Mouse (Mus musculus) liver, embryonic 11.5 days (tissue): ENCODE measurements around the gene Arhgap24. TPM values are rescaled to one million over a fixed set of nuclear protein-coding genes. Genes with fewer than 3 reads are reported as not detected.

Experiments
- ATAC-seq: fragments of 200-750 bp; cut with Nextera tagmentation; replicated peaks from 2 replicates; pipeline ENCODE4 v1.8.0; 2017; ENCODE audit warnings: moderate number of reproducible peaks, mild to moderate bottlenecking, moderate TSS enrichment, moderate library complexity; ENCODE audit not compliant: low FRiP score
- DNase-seq: peaks from one replicate; pipeline ENCODE4 v3.0.0-alpha.2; 2017; ENCODE audit warnings: low spot score
- H3K27ac ChIP-seq: fragments of 300-500 bp; sonication (generic); 2 replicates; pipeline ENCODE4 v1.5.1; 2014; ENCODE audit warnings: mild to moderate bottlenecking, low read depth, low read length, control low read depth
- H3K27me3 ChIP-seq: fragments of 300-500 bp; sonication (generic); replicated peaks from 2 replicates; pipeline ENCODE4 v1.6.1; 2014; ENCODE audit warnings: low read length, mixed read lengths; ENCODE audit not compliant: control insufficient read depth, insufficient read depth
- H3K36me3 ChIP-seq: fragments of 300-500 bp; sonication (generic); 2 replicates; pipeline ENCODE4 v1.6.1; 2014; ENCODE audit warnings: mild to moderate bottlenecking, low read length, moderate library complexity, mixed read lengths; ENCODE audit not compliant: control insufficient read depth, insufficient read depth
- H3K4me1 ChIP-seq: fragments of 300-500 bp; sonication (generic); replicated peaks from 2 replicates; pipeline ENCODE4 v1.6.1; 2014; ENCODE audit warnings: low read length, mixed read lengths; ENCODE audit not compliant: control insufficient read depth, insufficient read depth
- H3K4me2 ChIP-seq: fragments of 300-500 bp; sonication (generic); 2 replicates; pipeline ENCODE4 v1.6.1; 2014; ENCODE audit warnings: mild to moderate bottlenecking, control low read depth, moderate library complexity
- H3K4me3 ChIP-seq: fragments of 300-500 bp; sonication (generic); 2 replicates; pipeline ENCODE4 v1.5.1; 2014; ENCODE audit warnings: low read depth, low read length, control low read depth
- H3K9ac ChIP-seq: fragments of 300-500 bp; sonication (generic); 2 replicates; pipeline ENCODE4 v1.6.1; 2014; ENCODE audit warnings: low read depth, low read length, control low read depth
- H3K9me3 ChIP-seq: fragments of 300-500 bp; sonication (generic); 2 replicates; pipeline ENCODE4 v1.6.1; 2016; ENCODE audit warnings: low read length, inconsistent platforms, mixed read lengths; ENCODE audit not compliant: control insufficient read depth
- WGBS: fragments of 180-500 bp; shearing (Covaris S2); extraction: QIAGEN DNeasy Blood & Tissue Kit; methylation state at CpG from one replicate; pipeline ENCODE4 v1.1.7; 2014; 5-methylcytosine and 5-hydroxymethylcytosine counted together
- polyA plus RNA-seq: library from polyadenylated mRNA; unstranded; fragments of >200 nt; fragmentation: Nextera tagmentation; extraction: Ambion mirVana; gene quantifications from 2 replicates; pipeline ENCODE4 v1.2.1, GENCODE M21; 2014

The Arhgap24 gene
- polyA plus RNA-seq, 1 experiment from 2014 or later, result 5.3 TPM

DNA sequence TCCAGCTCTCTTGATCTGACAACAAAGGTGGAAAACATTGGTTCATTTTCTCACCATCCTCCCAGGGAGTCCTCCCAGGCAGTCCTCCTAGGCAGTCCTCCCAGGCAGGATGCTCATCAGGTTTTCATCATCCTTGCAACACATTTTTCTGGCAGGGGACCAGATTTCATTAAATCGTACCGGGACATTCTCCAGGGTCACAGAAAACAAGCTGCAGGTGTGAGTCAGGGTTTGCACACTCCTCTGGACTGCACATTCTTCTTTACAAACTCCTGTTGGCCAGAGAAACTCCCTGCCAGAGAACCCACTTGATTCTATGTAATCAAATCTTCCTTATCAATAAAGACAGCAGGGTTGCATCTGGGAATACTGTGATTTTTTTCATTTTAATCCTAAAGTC, 25.9 kb upstream of the Arhgap24 start:
- Histone ChIP-seq H3K9ac (no peak overlapping the region), H3K27me3 (no peaks in the 10 kb centered on the region), H3K4me1 (no peaks in the 10 kb centered on the region), H3K4me2 (no peak overlapping the region), H3K27ac (no peak overlapping the region), H3K4me3 (no peak overlapping the region), H3K36me3 (no peaks in the 10 kb centered on the region), H3K9me3 (no peaks in the 10 kb centered on the region)
- ATAC-seq (no peak), DNase-seq (no peak)
- 69% methylated on average over 2 of the region's 2 CpGs for WGBS

DNA sequence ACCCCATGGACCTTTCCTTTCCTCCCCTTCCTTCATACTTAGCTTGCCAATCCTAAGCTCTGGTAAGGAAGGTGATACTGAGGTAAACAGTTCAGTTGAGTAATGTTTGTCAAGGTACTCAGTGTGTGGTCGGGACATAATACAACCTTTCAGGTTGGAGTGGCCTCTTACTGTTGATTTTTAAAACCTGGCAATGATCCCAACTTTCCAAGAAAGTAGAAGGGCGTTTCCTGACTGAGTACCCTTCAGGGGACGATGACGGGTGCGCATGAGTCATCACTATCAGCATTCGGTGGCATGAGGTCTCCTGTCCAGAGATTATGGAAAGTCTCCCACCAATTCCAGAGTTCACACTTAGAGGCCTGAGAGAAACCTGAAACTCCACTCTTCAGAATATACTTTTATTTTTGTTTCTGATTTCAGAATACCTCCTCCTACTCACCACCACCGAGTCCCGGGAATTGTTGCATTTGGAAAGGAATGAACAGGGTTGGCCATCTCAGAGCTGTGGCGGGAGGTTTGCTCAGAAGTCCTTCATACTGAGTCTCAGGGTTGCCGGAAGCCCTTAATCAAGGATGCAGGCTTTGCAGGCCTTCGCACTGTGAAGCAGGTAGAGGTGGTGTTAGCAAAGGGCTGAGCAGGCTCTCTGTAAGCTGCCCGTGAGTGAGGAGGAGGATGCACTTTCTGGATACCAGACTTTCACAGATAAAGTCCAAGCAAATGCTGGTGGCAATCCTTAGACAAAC, 20.6 kb upstream of the Arhgap24 start:
- no peaks in the 10 kb centered on the region for H3K9me3 ChIP-seq
- 75% methylated on average over 12 of the region's 12 CpGs for WGBS

DNA sequence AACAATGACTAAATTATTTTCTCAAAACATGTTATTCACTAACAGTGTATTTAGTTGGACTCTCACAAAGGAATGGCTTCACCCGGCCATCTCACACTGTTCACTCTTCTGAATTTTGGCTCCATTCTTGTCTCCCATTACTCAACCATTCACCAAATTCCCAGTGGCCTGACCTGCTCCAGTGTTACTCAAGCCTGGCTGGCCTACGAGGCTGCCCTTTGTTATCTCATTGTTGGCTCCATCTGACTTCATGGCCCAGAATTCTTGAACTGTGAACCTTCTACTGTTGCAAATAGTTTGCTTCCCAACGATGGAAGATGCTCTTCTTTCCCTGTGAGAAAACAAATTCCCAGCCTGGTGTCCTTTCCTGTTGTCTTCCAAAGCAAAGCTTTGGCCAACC, 18.2 kb upstream of the Arhgap24 start:
- H3K9ac ChIP-seq, result no peak overlapping the region
- DNase-seq, result no peak
- no peak for ATAC-seq
- no peak overlapping the region for H3K27ac ChIP-seq
- H3K9me3 ChIP-seq, result no peaks in the 10 kb centered on the region
- H3K27me3 ChIP-seq, result no peaks in the 10 kb centered on the region
- 74% methylated on average over 3 of the region's 3 CpGs for WGBS
- H3K4me3 ChIP-seq, result no peak overlapping the region
- H3K4me2 ChIP-seq, result no peak overlapping the region
- H3K4me1 ChIP-seq, result no peaks in the 10 kb centered on the region
- no peaks in the 10 kb centered on the region for H3K36me3 ChIP-seq

More for the DNA sequence above, 20.6 kb upstream of the Arhgap24 start:
- no peak overlapping the region for H3K4me3 ChIP-seq
- no peak overlapping the region for H3K4me2 ChIP-seq
- ATAC-seq (no peak), DNase-seq (no peak)
- H3K9ac ChIP-seq, result no peak overlapping the region
- H3K36me3 ChIP-seq, result no peaks in the 10 kb centered on the region
- H3K27me3 ChIP-seq, result no peaks in the 10 kb centered on the region
- no peaks in the 10 kb centered on the region for H3K4me1 ChIP-seq
- no peak overlapping the region for H3K27ac ChIP-seq

DNA sequence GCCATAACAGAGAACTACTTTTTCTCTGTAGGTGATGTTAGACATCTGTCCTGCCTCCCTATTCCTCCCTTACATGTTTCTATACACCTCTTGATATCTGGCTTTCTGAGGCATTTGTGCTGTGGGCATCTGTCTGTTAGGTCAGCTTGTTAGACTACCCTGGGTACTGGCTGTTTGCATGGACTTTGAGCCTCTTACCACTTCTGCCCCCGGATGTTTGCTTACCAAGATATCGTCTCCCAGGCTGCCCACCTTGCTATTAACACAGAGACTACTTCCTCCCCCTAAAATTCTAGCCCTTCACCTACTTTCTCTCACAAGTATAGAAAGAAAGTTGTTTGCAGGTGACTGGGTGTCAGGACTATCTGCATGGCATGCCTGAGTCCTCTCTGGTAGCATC, 15.8 kb upstream of the Arhgap24 start:
- no peak for DNase-seq
- Histone ChIP-seq H3K4me1 (no peaks in the 10 kb centered on the region), H3K4me3 (no peak overlapping the region), H3K9ac (no peak overlapping the region), H3K27ac (no peak overlapping the region), H3K27me3 (no peaks in the 10 kb centered on the region), H3K4me2 (no peak overlapping the region), H3K9me3 (no peaks in the 10 kb centered on the region), H3K36me3 (no peaks in the 10 kb centered on the region)
- ATAC-seq, result no peak
- 68% methylated on average over 2 of the region's 2 CpGs for WGBS

DNA sequence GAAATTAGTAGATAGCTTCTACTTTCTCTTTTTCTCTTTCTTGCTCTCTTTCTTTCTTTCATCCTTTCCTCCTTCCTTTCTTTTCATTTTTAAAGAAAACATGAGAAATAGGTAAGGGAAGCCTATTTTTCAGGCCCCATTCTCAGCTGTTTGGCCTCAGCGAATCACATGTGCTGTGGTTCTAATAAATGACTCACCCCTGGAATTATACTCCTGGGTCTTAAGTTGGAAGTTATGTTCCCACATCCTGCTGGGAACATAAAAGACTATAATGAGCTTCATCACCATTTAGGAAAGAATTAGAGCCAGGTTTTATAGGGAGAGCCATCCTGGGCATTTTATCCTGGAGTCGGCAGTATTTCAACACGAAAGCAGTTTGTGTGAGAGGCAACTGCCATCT, 12.9 kb upstream of the Arhgap24 start:
- Histone ChIP-seq H3K27me3 (no peaks in the 10 kb centered on the region), H3K9me3 (no peaks in the 10 kb centered on the region), H3K27ac (no peak overlapping the region), H3K4me2 (no peak overlapping the region), H3K9ac (no peak overlapping the region), H3K4me1 (no peaks in the 10 kb centered on the region), H3K4me3 (no peak overlapping the region), H3K36me3 (no peaks in the 10 kb centered on the region)
- DNase-seq, result no peak
- ATAC-seq, result no peak
- WGBS, result 93% methylated on average over 3 of the region's 3 CpGs

DNA sequence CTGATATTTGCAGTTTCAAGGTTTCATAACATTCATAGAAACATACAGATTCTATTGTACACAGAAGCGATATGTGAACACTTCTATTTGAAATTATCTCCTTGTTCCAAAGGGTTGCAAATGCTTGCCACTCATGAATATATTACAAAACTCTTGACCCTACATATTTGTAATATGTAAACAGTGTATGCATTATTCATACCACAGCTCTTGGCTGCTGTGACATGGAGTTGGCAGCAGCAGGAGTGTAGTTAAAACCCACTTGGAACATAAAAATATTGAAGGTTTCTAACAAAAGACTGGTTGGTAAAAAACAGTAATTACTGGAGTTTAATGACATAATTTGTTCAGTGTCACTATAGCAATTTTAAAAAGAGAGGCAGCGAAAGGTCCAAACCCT, 10.9 kb upstream of the Arhgap24 start:
- DNase-seq, result no peak

DNA sequence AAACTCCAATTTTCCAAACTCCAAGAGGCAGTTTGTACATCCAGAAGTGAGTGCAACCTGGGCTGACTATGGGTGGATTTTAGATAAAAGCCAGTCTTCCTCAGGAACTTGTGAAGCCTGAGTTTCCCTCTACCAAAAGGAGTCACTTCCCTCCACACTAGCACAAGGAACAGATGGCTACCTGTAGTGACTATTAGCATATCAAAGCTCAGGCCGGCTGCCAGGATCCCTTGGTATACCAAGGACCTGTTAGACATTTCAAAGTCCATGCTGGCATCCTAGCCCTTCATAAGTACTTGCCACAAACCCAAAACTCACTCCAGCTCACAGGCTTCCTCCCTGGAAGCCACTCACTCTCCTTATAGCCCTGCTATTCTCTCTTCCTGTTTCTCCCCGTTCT, 3.1 kb upstream of the Arhgap24 start:
- H3K27ac ChIP-seq, result no peak overlapping the region
- WGBS, result 12% methylated on average over 2 of the region's 2 CpGs
- H3K27me3 ChIP-seq, result peaks cover 4% of the 10 kb centered on the region; the same call in 1 of the 2 replicates
- no peak for ATAC-seq
- H3K9ac ChIP-seq, result no peak overlapping the region
- H3K9me3 ChIP-seq, result no peaks in the 10 kb centered on the region
- DNase-seq, result no peak
- peaks cover 2% of the 10 kb centered on the region; the same call in 1 of the 2 replicates for H3K4me1 ChIP-seq
- no peaks in the 10 kb centered on the region for H3K36me3 ChIP-seq
- no peak overlapping the region for H3K4me2 ChIP-seq
- H3K4me3 ChIP-seq, result no peak overlapping the region

More for the DNA sequence above, 10.9 kb upstream of the Arhgap24 start:
- Histone ChIP-seq H3K4me1 (no peaks in the 10 kb centered on the region), H3K9me3 (no peaks in the 10 kb centered on the region), H3K36me3 (no peaks in the 10 kb centered on the region), H3K4me2 (no peak overlapping the region), H3K9ac (no peak overlapping the region), H3K4me3 (no peak overlapping the region), H3K27me3 (no peaks in the 10 kb centered on the region), H3K27ac (no peak overlapping the region)
- no peak for ATAC-seq
- WGBS, result 89% methylated on average over 2 of the region's 2 CpGs

DNA sequence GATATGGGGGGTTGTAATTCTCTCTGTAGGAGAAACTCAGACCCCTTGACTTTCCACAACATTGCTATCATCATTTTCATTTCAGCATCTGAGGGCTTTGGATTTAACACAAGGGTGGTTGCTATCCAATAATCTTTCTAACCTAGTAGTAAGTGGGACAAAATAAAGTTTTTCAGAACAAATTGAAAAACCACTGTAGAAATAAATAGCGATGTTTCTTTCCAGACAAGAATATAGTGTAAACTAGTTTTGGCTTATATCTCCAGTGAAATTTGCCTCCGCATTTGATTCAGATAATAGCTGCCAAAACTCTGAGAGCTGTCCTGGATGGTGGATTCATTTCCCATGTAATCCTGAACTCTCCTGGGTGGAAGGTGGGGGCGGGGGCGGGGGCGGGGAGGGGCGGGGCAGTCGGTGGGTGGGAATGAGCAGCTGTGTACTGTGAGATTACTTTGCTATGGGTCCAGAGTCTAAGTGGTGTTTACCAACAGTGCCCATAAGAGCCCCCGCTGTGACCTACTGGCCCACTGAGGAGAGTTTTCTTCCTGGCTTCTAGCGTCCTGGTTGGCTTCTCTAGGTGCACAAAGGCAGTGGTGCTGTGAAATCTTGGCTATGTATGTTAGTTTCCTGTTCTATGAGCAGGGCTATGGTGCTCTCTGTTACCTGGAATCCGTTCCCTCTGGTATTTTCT, 2.2 kb downstream of the Arhgap24 start:
- 36% methylated on average over 10 of the region's 10 CpGs for WGBS
- peaks cover 2% of the 10 kb centered on the region; the same call in 1 of the 2 replicates for H3K4me1 ChIP-seq
- peaks cover 4% of the 10 kb centered on the region; the same call in 1 of the 2 replicates for H3K27me3 ChIP-seq
- no peak overlapping the region for H3K4me3 ChIP-seq
- ATAC-seq, result peak; percentile 70
- H3K36me3 ChIP-seq, result no peaks in the 10 kb centered on the region
- H3K27ac ChIP-seq, result no peak overlapping the region
- no peak for DNase-seq
- H3K9ac ChIP-seq, result no peak overlapping the region
- H3K9me3 ChIP-seq, result no peaks in the 10 kb centered on the region
- peak overlapping the region; percentile 25 for H3K4me2 ChIP-seq

DNA sequence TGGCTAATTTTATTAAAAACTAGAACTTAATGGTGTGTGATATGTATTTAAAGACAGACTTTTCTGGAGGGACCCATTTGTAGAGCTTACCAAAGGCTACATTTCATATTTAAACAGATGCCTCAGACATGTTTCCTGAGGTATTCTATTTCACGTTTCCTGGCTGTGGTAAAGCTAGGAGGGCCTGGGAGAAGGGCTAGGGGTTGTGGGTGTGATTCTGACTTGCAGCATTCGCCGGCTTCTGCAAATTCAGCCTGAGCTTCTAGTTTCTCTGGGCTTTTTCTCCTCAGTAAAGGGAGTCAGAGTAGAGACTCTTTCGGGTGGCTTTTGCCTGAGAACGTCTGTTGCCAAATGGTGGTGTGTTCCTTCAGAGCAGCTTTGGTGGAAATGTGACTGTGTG, 10.4 kb downstream of the Arhgap24 start:
- no peak for DNase-seq
- 53% methylated on average over 5 of the region's 5 CpGs for WGBS
- ATAC-seq, result no peak
- no peak overlapping the region for H3K27ac ChIP-seq
- no peaks in the 10 kb centered on the region for H3K9me3 ChIP-seq
- H3K36me3 ChIP-seq, result no peaks in the 10 kb centered on the region
- H3K4me3 ChIP-seq, result no peak overlapping the region
- no peak overlapping the region for H3K9ac ChIP-seq
- no peaks in the 10 kb centered on the region for H3K27me3 ChIP-seq
- no peaks in the 10 kb centered on the region for H3K4me1 ChIP-seq
- no peak overlapping the region for H3K4me2 ChIP-seq
